Mouse (Mus musculus): Measurements from ENCODE around the gene Gm10642. TPM values are rescaled to one million over a fixed set of nuclear protein-coding genes. Genes with fewer than 3 reads are reported as not detected.

Gm10642 gene
- total RNA-seq, 2 experiments from 2014 or later, result 0.43 to 2.7 TPM

DNA sequence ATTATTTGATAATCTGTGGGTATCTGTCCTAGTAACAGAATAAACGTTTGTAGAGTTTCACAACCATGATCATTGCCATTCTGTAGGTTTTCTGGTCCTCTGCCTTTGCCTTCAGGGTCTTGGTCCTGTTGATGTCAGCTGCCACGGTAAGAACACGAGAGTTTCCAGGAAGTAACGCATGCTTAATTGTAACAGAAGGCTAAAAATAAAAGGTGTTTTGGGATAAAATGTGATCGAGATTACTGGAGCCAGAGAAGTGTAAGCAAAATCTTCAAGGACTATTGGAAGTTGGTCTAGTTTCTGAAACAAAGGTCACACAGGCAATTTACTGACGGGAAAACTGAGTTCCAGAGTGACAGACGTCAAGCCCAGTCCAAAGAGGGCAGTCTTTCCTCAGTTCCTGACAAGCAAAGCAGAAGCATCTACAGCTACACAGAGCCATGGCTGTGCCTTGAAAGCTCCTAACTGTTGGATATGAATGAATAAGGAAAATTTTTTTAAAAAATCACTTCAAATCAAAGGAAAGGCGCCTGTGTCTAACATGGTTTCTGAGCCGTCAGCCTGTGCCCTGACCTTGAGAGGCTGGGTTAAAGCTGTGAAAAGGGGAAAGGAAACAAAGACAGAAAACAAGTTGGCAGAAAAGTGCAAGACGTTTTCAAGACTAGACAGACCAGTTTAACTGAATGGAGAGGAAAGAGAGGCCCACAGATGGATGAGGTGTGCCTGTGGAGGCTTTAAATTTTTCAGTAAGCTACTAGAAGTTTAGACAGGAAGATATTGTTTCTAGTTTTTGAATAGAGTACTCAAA lies 15.9 kb downstream of the Gm10642 start:
- no peak for DNase-seq (ENCODE audit: low spot score in 2 of 2)

DNA sequence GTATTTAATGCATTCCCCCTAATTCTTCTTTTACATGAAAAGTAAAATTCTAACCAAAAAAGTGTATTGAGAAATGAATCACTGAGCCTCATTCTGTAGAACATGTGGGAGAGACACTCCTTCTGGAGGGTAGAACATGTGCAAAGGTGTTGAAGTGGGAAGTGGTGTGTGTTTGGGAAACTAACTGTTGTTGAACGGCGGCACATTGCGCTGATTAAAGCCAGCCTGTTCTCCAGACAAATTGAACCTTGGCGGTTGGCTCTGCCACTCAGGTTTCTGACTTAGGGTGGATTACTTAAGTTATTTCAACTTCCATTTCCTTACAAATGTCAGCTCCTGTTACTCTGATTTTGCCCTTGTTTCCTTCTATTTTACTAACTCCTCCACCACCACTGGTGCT lies 17.6 kb downstream of the Gm10642 start:
- no peak for DNase-seq (ENCODE audit: low spot score in 2 of 2)

DNA sequence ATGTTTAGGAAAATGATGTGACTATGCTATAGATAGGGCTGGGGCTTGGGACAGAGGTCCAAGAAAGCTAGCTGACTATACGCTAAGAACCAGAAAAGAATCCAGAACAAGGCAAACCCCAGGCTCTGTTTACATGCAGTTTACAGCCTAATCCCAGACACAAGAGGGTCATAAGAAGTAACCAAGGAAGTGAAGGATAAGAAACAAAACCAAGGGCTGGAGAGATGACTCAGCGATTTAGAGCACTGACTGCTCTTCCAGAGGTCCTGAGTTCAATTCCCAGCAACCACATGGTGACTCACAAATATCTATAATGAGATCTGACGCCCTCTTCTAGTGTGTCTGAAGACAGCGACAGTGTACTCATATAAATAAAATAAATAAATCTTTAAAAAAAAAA lies 19.1 kb downstream of the Gm10642 start:
- DNase-seq (ENCODE audit: low spot score in 2 of 2), result no peak

DNA sequence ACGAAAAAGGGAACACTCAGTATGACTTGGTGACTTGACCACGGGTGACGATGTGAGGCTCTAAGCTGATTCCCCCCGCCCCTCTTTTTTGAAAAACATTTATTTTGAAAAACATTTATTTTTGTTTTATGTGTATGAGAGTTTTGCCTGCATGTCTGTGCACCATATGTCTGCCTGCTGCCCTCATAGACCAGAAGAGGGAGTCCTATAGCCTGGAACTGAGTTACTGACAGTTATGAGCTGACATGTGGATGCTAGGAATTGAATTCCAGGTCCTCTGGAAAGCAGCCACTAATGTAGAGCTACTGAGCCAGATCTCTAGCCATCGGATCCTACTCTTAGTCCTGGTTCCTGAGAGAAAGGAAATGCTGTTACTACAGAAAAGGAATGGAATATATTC lies 19.9 kb downstream of the Gm10642 start:
- no peak for DNase-seq (ENCODE audit: low spot score in 2 of 2)

DNA sequence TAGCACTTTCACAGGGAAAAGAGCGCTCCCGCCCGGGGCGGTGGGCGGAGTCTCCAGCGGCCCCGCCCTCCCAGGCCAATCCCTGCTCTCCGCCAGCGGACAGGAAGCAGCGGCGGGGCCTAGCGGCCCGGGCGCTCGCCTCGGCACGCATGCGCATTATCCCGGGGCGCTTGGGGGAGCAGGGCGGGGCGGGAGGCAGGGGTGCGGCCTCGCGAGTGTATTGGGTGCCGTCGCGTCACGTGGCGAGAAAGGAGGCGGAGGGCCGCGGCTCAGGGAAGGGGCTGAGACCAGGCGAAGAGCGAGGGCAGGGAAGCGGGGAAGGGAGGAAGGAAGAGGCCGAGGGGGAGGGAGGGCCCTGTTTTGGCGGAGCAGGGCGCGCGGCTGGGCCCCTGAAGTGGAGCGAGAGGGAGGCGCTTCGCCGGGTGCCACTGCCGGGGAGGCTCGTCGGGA lies 22.7 kb downstream of the Gm10642 start, which contains the start of gene Adam10:
Gene Adam10 (plus strand): TSS at position 316 of the 450 bp plus-strand sequence.
- peak; percentile 98 to 99 for DNase-seq (ENCODE audit: low spot score in 2 of 2)

DNA sequence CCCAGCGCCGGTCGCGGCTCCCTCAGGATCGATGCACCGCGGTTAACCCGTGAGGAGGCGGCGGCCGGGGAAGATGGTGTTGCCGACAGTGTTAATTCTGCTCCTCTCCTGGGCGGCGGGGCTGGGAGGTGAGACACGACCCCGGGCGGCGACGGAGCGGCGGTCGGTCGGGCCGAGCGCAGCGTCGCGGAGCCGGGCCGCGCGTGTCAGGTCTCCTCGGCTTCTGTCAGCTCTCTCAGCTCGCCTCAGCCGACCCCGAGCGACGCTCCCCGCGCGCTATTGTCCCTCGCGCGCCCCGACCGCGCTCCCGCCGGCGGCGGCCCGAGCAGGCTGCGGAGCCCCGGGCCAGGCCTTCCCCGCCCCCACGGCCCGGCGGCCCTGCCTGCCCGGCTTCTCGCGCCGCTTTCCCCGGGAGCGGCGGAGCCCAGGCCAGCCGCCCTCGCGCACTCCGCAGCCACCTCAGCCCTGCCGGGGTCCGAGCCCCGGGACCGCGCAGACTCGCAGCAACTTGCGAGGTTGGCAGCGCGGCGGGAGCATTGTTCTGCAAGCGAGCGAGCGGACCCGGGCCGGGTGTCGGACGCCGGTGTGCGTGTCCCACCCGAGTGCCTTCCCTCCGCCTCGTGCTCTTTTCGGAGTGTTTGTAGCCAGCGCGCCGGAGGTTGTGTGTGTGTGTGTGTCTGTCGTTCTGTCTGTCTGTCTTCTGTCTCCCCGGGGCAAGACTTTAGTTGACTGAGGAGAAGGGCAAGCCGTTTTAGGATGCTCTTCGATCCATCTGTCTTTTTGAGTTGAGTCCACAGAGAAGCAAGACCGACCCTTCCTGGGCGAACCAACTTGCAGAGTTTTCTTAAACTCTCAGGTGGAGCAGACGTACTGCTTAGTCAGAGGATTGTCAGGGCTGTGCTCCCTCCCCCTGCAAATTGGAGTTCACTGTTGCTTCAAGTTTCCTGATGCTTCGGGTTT lies 23.4 kb downstream of the Gm10642 start:
- DNase-seq (ENCODE audit: low spot score in 2 of 2), result peak; percentile 63 to 69

DNA sequence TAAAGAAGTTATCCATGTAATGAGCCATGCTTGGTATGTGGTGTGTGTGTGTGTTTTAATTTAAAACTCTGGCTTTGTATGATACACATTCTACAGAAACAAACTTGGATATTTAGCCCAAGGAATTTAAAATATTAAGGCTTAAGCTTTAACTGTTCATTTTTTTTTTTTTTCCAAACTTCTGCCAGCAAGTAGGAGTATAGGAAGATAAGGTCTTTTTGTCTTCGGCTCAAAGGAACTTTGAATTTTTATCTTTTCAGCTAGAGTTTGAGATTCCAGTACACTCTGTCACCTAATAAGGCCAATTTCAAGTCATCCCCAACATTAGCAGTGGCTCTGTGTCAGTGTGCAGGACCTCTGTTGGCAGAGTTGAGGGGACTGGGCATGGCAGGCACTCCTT lies 26.2 kb downstream of the Gm10642 start:
- DNase-seq (ENCODE audit: low spot score in 2 of 2), result no peak

DNA sequence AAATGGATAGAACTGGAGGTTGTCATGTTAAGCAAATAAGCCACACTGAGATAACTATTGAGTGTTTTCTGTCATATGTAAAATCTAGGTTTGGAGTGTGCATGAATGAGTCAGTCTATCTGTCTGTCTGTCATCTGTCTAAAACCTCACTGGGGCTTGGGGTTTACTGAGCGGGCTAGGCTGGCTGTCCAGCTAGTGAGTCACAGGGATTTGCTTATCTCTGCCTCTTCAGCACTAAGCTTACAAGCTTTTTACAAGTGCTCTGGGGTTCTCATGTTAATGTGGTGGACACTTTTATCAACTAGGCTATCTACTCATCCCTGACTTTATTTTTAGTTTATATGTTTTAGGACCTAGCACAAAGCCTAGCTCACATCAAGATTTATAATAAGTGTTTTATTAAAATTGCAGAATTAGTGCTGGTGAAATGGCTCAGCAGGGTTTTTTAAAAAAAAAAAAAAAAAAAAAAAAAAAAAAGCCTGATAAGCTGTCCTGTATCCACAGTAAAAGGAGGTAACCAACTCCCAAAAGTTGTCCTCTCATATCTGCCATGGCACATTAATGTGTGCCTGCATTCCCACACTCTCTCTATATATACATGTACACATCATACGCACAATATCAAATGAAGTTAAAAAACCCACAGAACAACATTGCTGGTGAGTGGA lies 32.4 kb downstream of the Gm10642 start:
- DNase-seq (ENCODE audit: low spot score in 2 of 2), result no peak

DNA sequence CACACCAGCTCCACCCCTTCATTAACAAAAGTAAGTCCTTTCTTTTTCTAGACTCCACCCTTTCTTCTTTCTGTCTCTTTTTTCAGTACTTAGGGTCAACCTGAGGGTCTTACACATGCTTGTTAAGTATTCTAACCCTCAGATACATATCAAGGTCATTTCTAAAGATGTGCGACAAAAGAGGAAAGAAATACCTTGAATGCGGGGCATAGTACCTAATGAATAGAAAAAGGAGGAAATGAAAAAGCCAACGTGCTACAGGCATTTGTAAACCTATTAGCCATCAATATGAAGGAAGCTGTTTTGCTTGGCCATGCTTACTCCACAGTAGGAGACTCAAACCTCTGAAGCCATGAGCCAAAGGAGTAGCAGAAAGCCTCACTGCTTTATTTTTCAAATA lies 33.9 kb downstream of the Gm10642 start:
- no peak for DNase-seq (ENCODE audit: low spot score in 2 of 2)

DNA sequence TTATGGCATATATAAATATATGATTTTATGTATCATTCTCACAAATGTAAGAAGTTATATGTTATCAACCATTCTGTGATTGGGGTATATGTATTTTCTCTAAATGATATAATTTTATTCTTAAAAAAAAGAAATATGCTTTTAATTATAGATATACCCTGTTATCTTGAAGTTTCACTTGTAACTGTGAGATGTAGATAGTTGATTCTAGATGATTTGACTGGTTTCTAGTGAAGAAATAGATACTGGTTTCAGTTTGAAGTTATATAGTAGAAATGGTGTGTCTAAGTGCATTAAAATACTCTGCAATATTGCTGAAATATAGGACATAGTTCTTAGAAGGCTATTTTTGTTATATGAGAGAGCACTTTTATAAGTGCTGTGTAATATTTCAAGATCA lies 34.5 kb downstream of the Gm10642 start:
- no peak for DNase-seq (ENCODE audit: low spot score in 2 of 2)

DNA sequence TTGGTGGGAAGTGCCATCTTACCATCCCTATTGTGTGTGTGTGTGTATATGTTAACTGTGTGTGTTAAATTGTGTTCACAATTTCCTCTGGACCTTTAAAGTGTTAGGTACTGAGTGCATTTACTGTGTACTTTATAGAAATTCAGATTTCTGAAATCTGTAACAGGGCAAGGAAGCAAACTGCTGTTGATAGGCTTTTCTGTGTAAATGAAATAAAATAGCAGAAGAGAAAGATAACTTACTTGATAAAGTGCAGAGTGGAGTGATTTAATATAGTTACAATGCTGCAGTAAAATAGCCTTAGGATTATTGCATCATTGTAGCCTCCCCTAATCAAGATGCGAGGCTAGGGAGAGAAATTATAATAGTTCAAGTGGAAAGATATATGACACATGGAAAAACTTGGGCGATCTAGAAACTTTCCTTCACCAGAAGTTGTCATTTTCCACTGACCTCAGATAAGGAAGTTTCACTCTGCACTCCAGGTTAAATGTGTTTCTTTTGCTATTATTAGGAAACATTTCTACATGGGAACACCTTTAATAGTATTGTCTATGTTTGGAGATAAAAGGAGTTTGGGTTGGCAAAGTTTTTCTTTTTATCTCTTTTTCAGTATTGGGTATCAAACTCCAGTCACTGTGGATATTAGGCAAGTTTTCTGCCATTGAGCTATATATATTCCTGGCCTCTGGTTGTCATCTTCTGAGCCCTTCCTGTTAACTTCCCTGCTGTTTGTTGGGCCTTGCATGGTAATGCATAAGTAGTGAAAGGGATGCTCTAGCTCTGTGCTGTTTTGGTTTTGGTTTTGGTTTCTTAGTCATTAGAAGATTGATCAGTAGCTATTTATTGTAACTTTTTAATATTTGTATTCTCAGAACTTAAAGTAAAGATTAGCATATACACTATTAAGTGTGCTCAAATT lies 36.0 kb downstream of the Gm10642 start:
- DNase-seq (ENCODE audit: low spot score in 2 of 2), result no peak

DNA sequence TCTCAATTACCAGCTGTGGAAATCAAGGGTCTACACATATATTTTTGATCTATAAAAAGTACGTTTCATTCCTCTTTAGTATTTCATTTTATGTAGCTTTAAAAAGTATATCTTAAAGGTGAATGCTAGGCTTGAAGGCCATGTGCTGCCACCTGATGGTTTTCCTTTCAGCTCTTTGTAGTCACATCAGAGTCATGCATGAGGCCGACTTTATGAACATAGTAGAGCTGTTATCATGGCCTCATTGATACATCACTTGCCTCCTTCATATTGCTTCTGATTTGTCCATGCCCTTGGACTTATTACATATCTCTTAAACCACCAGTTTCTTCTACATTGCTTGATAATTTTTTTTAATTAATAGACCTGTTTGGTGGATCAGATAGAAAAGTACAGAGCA lies 39.7 kb downstream of the Gm10642 start:
- no peak for DNase-seq (ENCODE audit: low spot score in 2 of 2)

DNA sequence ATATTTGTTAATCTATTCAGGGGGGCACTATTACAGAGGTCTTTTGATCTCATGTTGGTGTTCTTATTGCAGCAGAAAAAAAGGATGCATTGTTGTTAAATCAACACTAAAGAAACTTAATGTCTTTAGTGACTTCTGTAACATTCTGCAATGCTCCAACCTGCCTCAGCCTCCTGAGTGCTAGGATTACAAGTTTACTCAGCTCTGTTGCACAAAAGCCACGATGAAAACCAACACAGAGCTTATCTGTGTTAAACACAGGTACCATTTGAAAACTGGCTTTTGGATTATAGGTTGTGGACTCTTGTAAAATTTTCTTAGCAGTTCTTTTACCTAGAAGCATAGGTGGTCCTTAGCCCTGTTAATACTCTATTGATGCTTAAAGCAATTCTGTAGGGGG lies 42.0 kb downstream of the Gm10642 start:
- no peak for DNase-seq (ENCODE audit: low spot score in 2 of 2)

DNA sequence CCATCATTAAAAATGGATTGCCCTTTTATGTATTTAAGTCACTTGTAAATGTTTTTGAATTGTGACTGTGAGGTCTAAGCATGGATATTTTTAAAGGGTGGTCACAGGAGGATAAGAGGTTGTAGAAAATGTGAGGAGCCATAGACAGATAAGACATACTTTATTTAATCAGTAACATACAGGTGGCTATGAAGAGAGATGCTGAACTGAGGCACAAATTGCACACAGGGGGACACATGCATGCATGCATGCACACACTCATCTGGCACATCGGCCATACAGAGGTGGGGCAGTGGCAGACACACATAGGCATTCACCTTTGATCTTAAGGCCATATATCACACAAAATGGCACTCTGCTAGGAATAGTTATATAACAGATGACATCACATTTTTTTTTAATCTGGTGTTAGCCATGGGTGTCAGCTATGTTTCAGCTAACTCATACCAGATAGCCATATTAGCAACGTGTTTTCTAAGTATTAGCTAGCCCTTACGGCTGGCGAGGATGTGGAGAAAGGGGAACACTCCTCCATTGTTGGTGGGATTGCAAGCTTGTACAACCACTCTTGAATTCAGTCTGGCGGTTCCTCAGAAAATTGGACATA lies 47.6 kb downstream of the Gm10642 start:
- DNase-seq (ENCODE audit: low spot score in 2 of 2), result no peak

DNA sequence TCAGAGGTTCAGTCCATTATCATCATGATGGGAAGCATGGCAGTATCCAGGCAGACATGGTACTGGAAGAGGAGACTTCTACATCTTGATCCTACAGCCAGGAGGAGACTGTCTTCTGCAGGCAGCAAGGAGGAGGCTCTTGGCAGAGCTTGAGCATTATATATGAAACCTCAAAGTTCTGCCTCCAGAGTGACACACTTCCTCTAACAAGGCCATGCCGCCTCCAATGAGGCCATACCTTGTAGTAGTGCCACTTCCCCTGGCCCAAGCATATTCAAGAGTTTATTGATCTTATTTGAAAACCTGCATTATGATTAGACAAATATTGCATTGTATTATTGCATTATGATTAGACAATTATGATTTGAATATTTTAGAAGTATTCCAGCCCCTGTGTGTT lies 50.4 kb downstream of the Gm10642 start:
- DNase-seq (ENCODE audit: low spot score in 2 of 2), result no peak

Other genes starting within 250 kb of the Gm10642 start
- gene Ccnb2, start 234.7 kb upstream of the Gm10642 start, total RNA-seq (2021), result 1 to 10 TPM; 1.1 to 2.0 TPM
- gene Rnf111, start 152.5 kb upstream of the Gm10642 start, total RNA-seq (2021), result 10 to 100 TPM; 34.6 to 38.2 TPM
- gene Sltm, start 113.5 kb upstream of the Gm10642 start, total RNA-seq (2021), result 10 to 100 TPM; 35.9 to 41.9 TPM
- gene Mindy2, start 923 bp downstream of the Gm10642 start, total RNA-seq (2021), result 10 to 100 TPM; 15.1 to 24.2 TPM
- 10 to 100 TPM; 37.4 to 42.9 TPM for gene Adam10, start 22.7 kb downstream of the Gm10642 start, total RNA-seq (2021)

All from adrenal gland, adult 18-20 months (tissue).